In the genomic region with DNA sequence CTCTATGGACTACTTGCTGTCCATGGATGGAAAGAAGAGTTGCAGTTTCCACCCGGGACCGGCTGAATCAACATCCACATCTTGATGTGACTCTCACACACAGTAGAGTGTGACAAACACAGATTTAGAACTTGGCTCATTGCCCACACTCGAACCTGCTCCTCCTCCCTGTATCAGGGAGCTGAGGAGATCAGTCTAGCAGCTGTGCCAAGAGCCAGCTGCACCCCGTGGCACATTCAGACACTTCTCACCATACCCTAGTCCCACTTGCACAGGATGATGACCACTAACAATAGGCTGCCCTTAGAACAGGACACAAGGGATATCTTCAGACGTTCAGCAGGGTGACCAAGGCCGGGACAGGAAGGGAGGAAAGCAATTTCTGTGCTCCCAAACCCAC, we compare ENCODE assay signal across 10 mouse cellular contexts. TPM values are rescaled to one million over a fixed set of nuclear protein-coding genes. Genes with fewer than 3 reads are reported as not detected.
DNase-seq lines count a peak whose midpoint lies in the region; ATAC-seq and TF ChIP-seq lines count a peak whose summit lies in the region.
"Had no signal": no experiment of that assay in that cellular context is flagged by ENCODE, and none has a peak within 500 bp of the region (broad histone marks: within the 10 kb centered on the region; RNA-seq: fewer than 3 reads in every experiment).

No protein-coding gene starts in this region.

- no peak overlapping the region for H3K4me2 ChIP-seq in hindbrain, embryonic 11.5 days (replicated peaks; ENCODE audit: low read depth, low read length)
- H3K4me2 ChIP-seq: lung, embryonic 15.5 days had no signal

- no peaks in the 10 kb centered on the region for H3K36me3 ChIP-seq in hindbrain, embryonic 11.5 days (ENCODE audit: control insufficient read depth, insufficient read depth, low read length)
- H3K36me3 ChIP-seq in hindbrain, embryonic 10.5 days: no peaks in the 10 kb centered on the region
- H3K36me3 ChIP-seq in testis, adult 2 months (ENCODE audit: control insufficient read depth, insufficient read depth, low read length): no peaks in the 10 kb centered on the region
- H3K36me3 ChIP-seq: lung, embryonic 15.5 days had no signal

- H3K27me3 ChIP-seq in hindbrain, embryonic 11.5 days (ENCODE audit: control insufficient read depth, insufficient read depth, low read length): no peaks in the 10 kb centered on the region; the same call in 1 of the 2 replicates
- peaks cover 18% of the 10 kb centered on the region for H3K27me3 ChIP-seq in hindbrain, embryonic 10.5 days (ENCODE audit: insufficient read depth, poor library complexity, severe bottlenecking)
- peaks cover 7% of the 10 kb centered on the region for H3K27me3 ChIP-seq in testis, adult 2 months (ENCODE audit: control insufficient read depth, insufficient read depth, low read length)

- no peak overlapping the region for H3K9ac ChIP-seq in hindbrain, embryonic 11.5 days (ENCODE audit: low read depth, low read length)
- H3K9ac ChIP-seq: lung, embryonic 15.5 days had no signal

- H3K27ac ChIP-seq in hindbrain, embryonic 11.5 days (ENCODE audit: low read depth, low read length): no peak overlapping the region
- H3K27ac ChIP-seq in hindbrain, embryonic 10.5 days: no peak overlapping the region
- no peak overlapping the region for H3K27ac ChIP-seq in testis, adult 2 months (ENCODE audit: control insufficient read depth, insufficient read depth, low read depth, low read length)
- H3K27ac ChIP-seq: lung, embryonic 15.5 days had no signal

- no peak for TF ChIP-seq CTCF in testis, adult 2 months (IDR thresholded peaks at IDR 0.05; ENCODE audit: control insufficient read depth, insufficient read depth, insufficient replicate concordance, low read depth, low read length)

- intact Hi-C loops in left cerebral cortex, postnatal 25 days (cut with DNase I): no loop called here

- no peaks in the 10 kb centered on the region for H3K9me3 ChIP-seq in hindbrain, embryonic 11.5 days (ENCODE audit: control insufficient read depth, low read length)
- no peaks in the 10 kb centered on the region for H3K9me3 ChIP-seq in hindbrain, embryonic 10.5 days
- H3K9me3 ChIP-seq: lung, embryonic 15.5 days had no signal

- no peak for TF ChIP-seq POLR2A in testis, adult 2 months (IDR thresholded peaks at IDR 0.05; ENCODE audit: control insufficient read depth, low read depth, low read length)

- ATAC-seq in hindbrain, embryonic 11.5 days (ENCODE audit: low FRiP score): no peak

- H3K4me1 ChIP-seq in hindbrain, embryonic 11.5 days (replicated peaks; ENCODE audit: control insufficient read depth, insufficient read depth, low read length): no peaks in the 10 kb centered on the region
- peaks cover 16% of the 10 kb centered on the region; the same call in 1 of the 2 replicates for H3K4me1 ChIP-seq in hindbrain, embryonic 10.5 days (replicated peaks)
- peaks cover 15% of the 10 kb centered on the region for H3K4me1 ChIP-seq in testis, adult 2 months (ENCODE audit: control insufficient read depth, insufficient read depth, low read length)

- DNase-seq in hindbrain, embryonic 11.5 days (ENCODE audit: low spot score): peak; percentile 9
- no peak for DNase-seq in hindbrain, embryonic 10.5 days (ENCODE audit: low spot score)
- DNase-seq in testis, postnatal 10 days (ENCODE audit: low spot score): no peak
- peak; percentile 31 to 47 for DNase-seq in left cerebral cortex, postnatal 25 days (ENCODE audit: low spot score in 2 of 2)
- DNase-seq in testis, postnatal 14 days (ENCODE audit: low spot score): peak; percentile 23
- DNase-seq in Muller cell, postnatal 12 days (ENCODE audit: inconsistent ontology term): no peak
- DNase-seq: adrenal gland, postnatal 10 days had no signal

- no peak overlapping the region for H3K4me3 ChIP-seq in hindbrain, embryonic 11.5 days (ENCODE audit: low read depth, low read length)
- H3K4me3 ChIP-seq in hindbrain, embryonic 10.5 days: no peak overlapping the region
- H3K4me3 ChIP-seq in testis, adult 2 months (ENCODE audit: control insufficient read depth, low read depth, low read length): peak overlapping the region; percentile 82
- H3K4me3 ChIP-seq: lung, embryonic 15.5 days had no signal

- 73% methylated on average over 6 of the region's 6 CpGs for WGBS in hindbrain, embryonic 11.5 days
- 67% methylated on average over 6 of the region's 6 CpGs for WGBS in hindbrain, embryonic 10.5 days

RNA-seq across cellular contexts. Expression of a gene that starts 1.1 kb away (rescaled TPM):
- 4.0 and 5.7 TPM in 2 replicates for polyA plus RNA-seq in hindbrain, embryonic 11.5 days (2014; fragmentation: Nextera tagmentation; extraction: Ambion mirVana)
- 3.7 and 4.6 TPM in 2 replicates for polyA plus RNA-seq in hindbrain, embryonic 10.5 days (2016; fragmentation: Nextera tagmentation; extraction: Ambion mirVana)
- 6.1 and 7.6 TPM in 2 replicates for polyA plus RNA-seq in testis, adult 2 months (2012; rRNA removed)
- total RNA-seq in left cerebral cortex, postnatal 25 days (2021): under 1 TPM; 0.57 to 0.76 TPM
- total RNA-seq: MEL had no signal

RNA-seq across cellular contexts. Expression of a gene that starts 26.4 kb away (rescaled TPM):
- polyA plus RNA-seq in hindbrain, embryonic 11.5 days (2014; fragmentation: Nextera tagmentation; extraction: Ambion mirVana): 10.7 and 12.8 TPM in 2 replicates
- 10.0 and 10.4 TPM in 2 replicates for polyA plus RNA-seq in hindbrain, embryonic 10.5 days (2016; fragmentation: Nextera tagmentation; extraction: Ambion mirVana)
- 1.9 and 2.2 TPM in 2 replicates for polyA plus RNA-seq in testis, adult 2 months (2012; rRNA removed)
- 10 to 100 TPM; 18.2 to 18.5 TPM for total RNA-seq in left cerebral cortex, postnatal 25 days (2021)

Comparison
In these comparisons a context has a peak if more than half of its experiments do, and no peak if none do; other contexts are left out.
1. DNase-seq: peak in hindbrain, embryonic 11.5 days (single experiment), left cerebral cortex, postnatal 25 days (2 of 2) and testis, postnatal 14 days (single experiment); none in hindbrain, embryonic 10.5 days (single experiment), testis, postnatal 10 days (single experiment) and Muller cell, postnatal 12 days (single experiment).